Mouse (Mus musculus): ENCODE data around the gene Ccdc159.

GRCm38 (mm10) chr9:21943638-21944037, 16.4 kb downstream of the Ccdc159 start:
- TF ChIP-seq POLR2A (IDR thresholded peaks at IDR 0.05; ENCODE audit: extremely low read depth, insufficient read depth, low read length) (no peak), CTCF (IDR thresholded peaks at IDR 0.05; ENCODE audit: extremely low read depth, insufficient read depth, low read length) (no peak)

Data from cortical plate, adult 2 months (tissue).